Mouse (Mus musculus): ENCODE results near the gene Vps26c. TPM values are rescaled to one million over a fixed set of nuclear protein-coding genes. Genes with fewer than 3 reads are reported as not detected.

Gene Vps26c
- 53.9 and 59.4 TPM in 2 replicates for polyA plus RNA-seq (2016; fragmentation: Nextera tagmentation; extraction: Ambion mirVana)

DNA sequence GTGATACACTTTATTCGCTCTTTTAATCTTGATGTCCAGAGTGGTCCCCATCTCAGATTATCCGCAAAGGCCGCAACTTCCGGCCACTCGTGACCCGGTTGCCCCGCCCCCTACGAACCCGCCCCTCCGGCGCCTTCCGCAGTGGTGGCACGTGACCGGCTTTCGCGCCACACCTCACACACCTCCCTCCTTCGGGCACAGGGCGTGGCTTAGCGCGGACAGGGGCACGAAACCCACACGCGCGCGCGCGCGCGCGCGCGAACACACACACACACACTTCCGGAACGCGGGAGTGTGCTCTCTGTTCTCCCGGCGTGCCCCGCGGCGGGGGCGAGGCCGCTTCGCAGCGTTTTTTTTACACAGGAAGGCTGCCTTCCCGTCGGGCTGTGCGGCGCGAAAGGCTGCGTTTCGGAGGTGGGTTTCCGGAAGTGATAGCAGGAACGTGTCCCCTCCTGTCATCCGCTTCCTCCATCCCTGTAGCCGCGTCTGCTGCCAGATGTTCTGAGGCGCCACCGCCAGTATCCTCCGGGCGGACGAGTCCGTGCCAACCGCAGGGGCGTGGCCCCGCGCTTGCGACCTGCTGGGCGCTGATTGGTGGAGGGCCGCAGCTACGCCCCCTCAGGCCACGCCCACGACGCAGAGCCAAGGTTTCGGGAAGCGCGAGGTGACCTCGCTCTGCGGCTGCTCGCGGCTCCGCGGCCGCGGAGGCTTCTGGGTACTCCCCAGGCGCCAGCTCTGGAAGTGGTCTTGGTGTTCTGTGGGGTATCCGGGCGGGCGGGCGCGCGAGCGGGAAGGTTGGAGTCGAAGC is at the start of gene Vps26c:
TSS of gene Vps26c (minus strand) at position 487 of the 808 bp plus-strand sequence.
- DNase-seq (ENCODE audit: low spot score) = peak; percentile 98
- Histone ChIP-seq H3K4me1 (peaks cover 27% of the 10 kb centered on the region), H3K36me3 (replicated peaks) (no peaks in the 10 kb centered on the region), H3K4me3 (peak within 1 kb of the TSS; percentile 87), H3K9me3 (no peaks in the 10 kb centered on the region), H3K27ac (replicated peaks) (peak within 1 kb of the TSS; percentile 93), H3K27me3 (replicated peaks; ENCODE audit: low read depth, poor library complexity, severe bottlenecking) (no peaks in the 10 kb centered on the region)
- under 1% methylated on average over 93 of the region's 93 CpGs for WGBS

DNA sequence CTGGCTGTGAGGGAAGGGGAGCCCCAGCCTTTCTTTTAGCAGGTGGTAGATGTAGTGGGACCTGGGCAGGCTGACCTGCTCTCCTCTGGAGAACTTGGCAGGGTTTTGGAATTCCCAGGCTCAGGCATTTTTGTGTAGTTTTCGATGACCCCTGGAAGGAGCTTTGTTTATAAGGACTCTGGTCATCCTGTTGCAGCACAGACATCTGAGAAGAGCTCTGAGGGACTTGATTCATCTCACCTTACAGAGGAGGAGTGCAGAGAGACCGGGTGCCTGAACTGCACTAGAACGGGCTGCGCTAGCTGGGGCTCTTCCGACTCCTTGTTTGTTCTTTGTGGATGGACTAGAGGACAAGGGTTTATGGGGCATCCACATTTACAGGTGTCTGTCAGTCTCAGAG is 49.1 kb upstream of the Vps26c start:
- WGBS = 73% methylated on average over 5 of the region's 5 CpGs
- H3K4me3 ChIP-seq = no peak overlapping the region
- no peak for DNase-seq (ENCODE audit: low spot score)
- H3K4me1 ChIP-seq = peaks cover 67% of the 10 kb centered on the region
- H3K27me3 ChIP-seq (replicated peaks; ENCODE audit: low read depth, poor library complexity, severe bottlenecking) = no peaks in the 10 kb centered on the region
- H3K27ac ChIP-seq (replicated peaks) = no peak overlapping the region
- H3K36me3 ChIP-seq (replicated peaks) = no peaks in the 10 kb centered on the region; the same call in 1 of the 2 replicates
- H3K9me3 ChIP-seq = no peaks in the 10 kb centered on the region

DNA sequence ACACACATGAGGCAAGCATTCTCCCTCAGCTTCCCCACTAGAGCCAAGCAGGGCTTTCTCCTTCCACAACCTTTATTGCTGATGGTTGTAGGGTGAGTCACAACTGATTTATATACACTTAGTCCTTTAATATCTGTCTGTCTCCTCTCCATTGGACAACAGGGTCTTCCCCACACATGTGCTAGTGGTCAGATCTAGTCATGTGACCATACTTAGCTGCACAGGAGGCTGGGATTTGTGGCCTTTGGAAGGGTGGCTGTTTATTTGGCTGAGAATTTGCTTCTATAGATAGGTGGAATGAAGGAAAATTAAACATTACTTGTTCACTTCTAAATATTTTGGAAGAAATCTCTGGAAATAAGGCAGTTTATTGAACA is 48.1 kb upstream of the Vps26c start:
- Histone ChIP-seq H3K27ac (replicated peaks) (no peak overlapping the region), H3K9me3 (no peaks in the 10 kb centered on the region), H3K36me3 (replicated peaks) (no peaks in the 10 kb centered on the region; the same call in 1 of the 2 replicates), H3K27me3 (replicated peaks; ENCODE audit: low read depth, poor library complexity, severe bottlenecking) (no peaks in the 10 kb centered on the region), H3K4me1 (peaks cover 59% of the 10 kb centered on the region), H3K4me3 (no peak overlapping the region)
- DNase-seq (ENCODE audit: low spot score) = no peak

DNA sequence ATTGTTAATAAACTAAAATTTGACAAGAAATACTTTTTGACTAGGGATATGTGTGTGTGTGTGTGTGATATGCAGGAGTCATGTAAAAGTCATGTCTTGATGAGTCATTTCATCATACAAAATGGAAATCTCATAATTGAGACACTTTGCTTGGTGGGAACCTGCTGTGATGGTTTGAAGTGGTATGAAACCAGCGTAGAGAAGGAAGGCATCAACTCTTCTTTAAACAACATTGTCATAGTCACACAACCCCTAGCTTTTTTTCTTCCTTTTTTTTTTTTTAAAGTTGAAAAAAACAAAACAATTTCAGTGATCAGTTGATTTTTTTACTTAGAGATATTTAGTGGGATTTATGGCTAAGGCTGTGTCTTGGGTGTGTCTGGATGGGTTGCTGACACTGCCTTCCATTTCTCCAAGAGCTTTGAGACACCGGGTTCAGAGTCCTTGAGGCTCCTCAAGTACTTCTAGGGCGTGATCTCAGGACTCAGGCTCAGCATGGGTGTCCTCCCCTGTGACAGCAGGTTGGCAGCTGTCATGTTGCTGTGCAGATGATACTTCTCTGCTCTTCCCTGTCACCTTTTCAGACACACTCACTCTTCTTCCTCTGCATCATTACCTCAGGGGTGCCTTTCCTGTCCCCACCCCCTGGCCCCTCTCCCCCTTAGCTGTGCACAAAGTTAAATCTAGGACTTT is 47.5 kb upstream of the Vps26c start:
- H3K27me3 ChIP-seq (replicated peaks; ENCODE audit: low read depth, poor library complexity, severe bottlenecking) = no peaks in the 10 kb centered on the region

DNA sequence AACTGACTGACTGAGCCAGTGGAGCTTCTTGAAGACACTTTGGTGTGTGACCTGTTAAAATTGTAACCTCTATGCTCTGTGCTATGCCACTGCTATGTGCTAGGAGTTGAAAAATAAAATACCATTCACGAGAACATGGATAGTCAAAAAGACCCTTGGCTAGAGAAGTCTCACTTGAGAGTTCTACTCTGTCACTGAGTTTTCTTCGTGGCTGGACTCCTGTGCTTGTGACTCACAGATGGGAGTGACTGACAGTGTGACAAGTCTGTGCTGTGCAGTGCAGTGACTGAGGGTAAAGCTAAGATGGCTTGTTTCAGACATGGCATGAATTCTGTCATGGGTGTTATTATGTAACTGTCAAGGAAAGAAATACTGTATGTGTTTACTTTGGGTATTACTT is 45.8 kb upstream of the Vps26c start:
- H3K4me3 ChIP-seq = peak overlapping the region; percentile 98; the same call in 1 of the 2 replicates
- H3K36me3 ChIP-seq (replicated peaks) = no peaks in the 10 kb centered on the region
- H3K4me1 ChIP-seq = peaks cover 59% of the 10 kb centered on the region
- 59% methylated on average over 2 of the region's 2 CpGs for WGBS
- no peak overlapping the region for H3K27ac ChIP-seq (replicated peaks)
- no peaks in the 10 kb centered on the region for H3K27me3 ChIP-seq (replicated peaks; ENCODE audit: low read depth, poor library complexity, severe bottlenecking)
- no peaks in the 10 kb centered on the region for H3K9me3 ChIP-seq
- DNase-seq (ENCODE audit: low spot score) = no peak

More for the DNA sequence above, 47.5 kb upstream of the Vps26c start:
- no peak for DNase-seq (ENCODE audit: low spot score)
- H3K9me3 ChIP-seq = no peaks in the 10 kb centered on the region
- peaks cover 56% of the 10 kb centered on the region for H3K4me1 ChIP-seq
- no peaks in the 10 kb centered on the region for H3K36me3 ChIP-seq (replicated peaks)
- no peak overlapping the region for H3K4me3 ChIP-seq
- WGBS = 86% methylated on average over 3 of the region's 3 CpGs
- H3K27ac ChIP-seq (replicated peaks) = no peak overlapping the region

DNA sequence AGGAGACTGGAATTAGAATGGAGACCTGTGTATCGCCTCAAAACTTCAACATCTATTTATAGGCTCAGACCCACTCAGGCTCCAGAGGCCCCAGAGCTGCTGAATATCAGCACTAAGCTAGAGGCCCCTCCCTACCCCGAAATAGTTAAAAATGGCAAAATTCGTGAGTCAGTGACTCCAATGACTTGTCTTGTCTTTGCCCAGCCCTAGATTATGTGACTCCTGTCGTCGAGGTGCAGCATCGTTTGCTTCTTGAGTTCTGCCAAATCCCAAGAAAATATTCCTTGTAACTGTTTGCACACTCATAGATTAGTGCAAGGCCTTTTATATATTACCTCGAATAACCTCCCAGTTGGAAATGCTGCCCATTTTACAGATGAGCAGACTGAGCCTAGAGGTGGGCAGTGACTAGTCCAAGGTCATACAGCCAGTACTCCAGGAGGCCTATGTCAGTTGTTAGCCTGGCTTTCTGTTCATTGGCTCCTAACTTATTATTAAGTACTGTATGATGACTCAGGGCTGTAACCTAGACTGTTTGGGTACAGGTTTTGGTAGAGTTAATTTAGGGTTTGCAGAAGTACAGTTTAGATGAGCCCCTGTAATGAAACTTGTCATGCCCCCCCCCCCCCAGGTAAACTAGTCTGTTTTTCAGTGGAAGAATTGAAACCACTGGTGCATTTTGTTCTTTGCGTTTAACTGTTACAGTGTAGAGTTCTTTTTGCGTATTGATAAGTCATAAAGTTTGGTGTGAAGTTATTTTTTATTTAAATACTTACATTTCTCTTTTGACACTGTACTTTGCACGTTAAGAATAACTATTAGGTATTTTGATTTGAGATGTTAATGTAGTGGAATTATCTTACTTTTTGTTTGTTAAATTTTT is 44.7 kb upstream of the Vps26c start:
- H3K4me3 ChIP-seq = peak overlapping the region; percentile 98
- no peaks in the 10 kb centered on the region for H3K9me3 ChIP-seq
- no peaks in the 10 kb centered on the region for H3K27me3 ChIP-seq (replicated peaks; ENCODE audit: low read depth, poor library complexity, severe bottlenecking)
- peak overlapping the region; percentile 99 for H3K27ac ChIP-seq (replicated peaks)
- no peaks in the 10 kb centered on the region for H3K36me3 ChIP-seq (replicated peaks)
- H3K4me1 ChIP-seq = peaks cover 54% of the 10 kb centered on the region
- no peak for DNase-seq (ENCODE audit: low spot score)
- WGBS = 33% methylated on average over 10 of the region's 10 CpGs

GRCm38 (mm10) chr16:94570361-94571041 is 43.9 kb upstream of the Vps26c start:
- no peaks in the 10 kb centered on the region for H3K36me3 ChIP-seq (replicated peaks)
- H3K27ac ChIP-seq (replicated peaks) = peak overlapping the region; percentile 99
- DNase-seq (ENCODE audit: low spot score) = peak; percentile 73
- no peaks in the 10 kb centered on the region for H3K27me3 ChIP-seq (replicated peaks; ENCODE audit: low read depth, poor library complexity, severe bottlenecking)
- WGBS = 2% methylated on average over 87 of the region's 88 CpGs
- peaks cover 48% of the 10 kb centered on the region for H3K4me1 ChIP-seq
- H3K4me3 ChIP-seq = peak overlapping the region; percentile 98
- no peaks in the 10 kb centered on the region for H3K9me3 ChIP-seq

DNA sequence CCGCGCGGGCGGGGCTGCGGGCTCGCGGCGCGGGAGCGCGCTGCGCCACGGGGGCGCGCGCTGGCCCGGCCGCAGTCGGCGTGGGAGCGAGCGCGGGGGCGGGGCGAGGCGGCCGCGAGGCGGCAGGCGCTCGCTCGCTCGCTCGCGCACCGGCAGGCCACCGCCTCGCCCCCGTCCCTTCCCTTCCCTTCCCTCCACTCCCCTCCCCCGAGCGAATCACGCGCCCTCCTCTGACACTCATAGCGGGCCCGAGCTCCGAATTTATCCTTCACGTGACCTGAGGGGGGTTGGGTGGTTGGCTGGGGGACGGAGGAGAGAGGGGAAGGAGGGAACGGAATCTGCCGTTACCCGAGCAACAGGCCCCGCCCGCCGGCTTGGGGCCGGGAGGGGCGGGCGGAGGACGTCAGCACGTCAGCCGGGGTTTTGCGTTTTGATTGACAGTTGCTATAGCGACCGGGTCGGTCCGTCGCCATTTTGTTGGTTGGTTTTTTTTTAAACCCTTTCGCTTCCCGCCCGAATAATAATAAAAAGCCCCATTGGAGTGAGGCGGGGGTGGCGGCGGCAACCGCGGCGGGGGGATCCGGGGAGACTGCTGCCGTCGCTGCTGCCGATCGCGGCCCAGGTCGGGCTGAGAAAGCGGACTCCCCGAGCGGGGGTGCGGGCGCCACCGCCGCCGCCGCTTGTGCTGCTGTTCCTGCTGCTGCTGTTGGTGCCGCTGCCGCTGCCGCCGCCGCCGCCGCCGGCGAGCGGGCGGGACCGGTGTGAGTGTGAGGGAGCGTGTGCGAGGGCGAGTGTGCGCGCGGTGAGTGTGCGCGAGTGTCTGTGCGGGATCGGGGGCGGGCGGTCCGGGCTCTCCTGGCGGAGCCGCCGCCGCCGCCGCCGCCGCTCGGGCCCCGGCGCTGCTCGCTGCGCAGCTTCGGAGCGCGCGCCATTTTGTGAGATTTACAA is 42.9 kb upstream of the Vps26c start, which contains the start of gene Dyrk1a:
TSS of gene Dyrk1a (plus strand) at position 782 of the 948 bp plus-strand sequence.
- no peaks in the 10 kb centered on the region for H3K9me3 ChIP-seq
- H3K27ac ChIP-seq (replicated peaks) = peak within 1 kb of the TSS; percentile 99
- peaks cover 41% of the 10 kb centered on the region for H3K4me1 ChIP-seq
- H3K36me3 ChIP-seq (replicated peaks) = no peaks in the 10 kb centered on the region
- H3K27me3 ChIP-seq (replicated peaks; ENCODE audit: low read depth, poor library complexity, severe bottlenecking) = no peaks in the 10 kb centered on the region
- WGBS = 2% methylated on average over 133 of the region's 133 CpGs
- DNase-seq (ENCODE audit: low spot score) = peak; percentile 100
- peak within 1 kb of the TSS; percentile 98 for H3K4me3 ChIP-seq

- DNase-seq (ENCODE audit: low spot score) = no peak
- no peaks in the 10 kb centered on the region for H3K9me3 ChIP-seq
- peak overlapping the region; percentile 98 for H3K4me3 ChIP-seq
- H3K4me1 ChIP-seq = peaks cover 34% of the 10 kb centered on the region
- H3K27me3 ChIP-seq (replicated peaks; ENCODE audit: low read depth, poor library complexity, severe bottlenecking) = no peaks in the 10 kb centered on the region
- H3K27ac ChIP-seq (replicated peaks) = peak overlapping the region; percentile 99
- no peaks in the 10 kb centered on the region for H3K36me3 ChIP-seq (replicated peaks)
- WGBS = 4% methylated on average over 51 of the region's 53 CpGs
These were observed 42.0 kb upstream of the Vps26c start for GRCm38 (mm10) chr16:94568335-94569228.

DNA sequence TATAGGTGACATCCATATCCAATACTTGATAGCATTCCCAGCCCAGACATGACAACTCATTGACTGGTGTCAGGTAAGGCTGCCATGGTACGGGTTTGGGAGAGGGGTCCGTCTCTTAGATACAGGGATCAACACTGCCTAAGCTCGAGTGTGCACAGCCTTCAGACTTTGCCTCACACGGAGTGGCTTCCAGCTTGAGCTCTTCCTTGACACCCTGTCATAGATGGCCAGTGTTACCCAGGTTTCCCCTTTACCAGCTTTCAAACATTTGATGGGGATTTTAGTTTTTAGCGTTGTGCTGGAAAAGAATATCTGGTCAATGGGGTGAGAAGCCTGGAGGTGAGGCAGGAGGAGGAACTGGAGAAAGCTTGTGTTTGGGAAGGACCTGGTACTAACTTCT is 41.1 kb upstream of the Vps26c start:
- H3K27ac ChIP-seq (replicated peaks) = no peak overlapping the region
- no peaks in the 10 kb centered on the region for H3K27me3 ChIP-seq (replicated peaks; ENCODE audit: low read depth, poor library complexity, severe bottlenecking)
- H3K36me3 ChIP-seq (replicated peaks) = no peaks in the 10 kb centered on the region
- no peak for DNase-seq (ENCODE audit: low spot score)
- no peaks in the 10 kb centered on the region for H3K9me3 ChIP-seq
- no peak overlapping the region for H3K4me3 ChIP-seq
- peaks cover 27% of the 10 kb centered on the region for H3K4me1 ChIP-seq
- 75% methylated on average over 5 of the region's 5 CpGs for WGBS

Measured in embryonic facial prominence, embryonic 10.5 days (tissue).